Mouse (Mus musculus): ENCODE data around the gene Edil3.

GRCm38 (mm10) chr13:89335908-89336579 is 514.8 kb downstream of the Edil3 start:
- TF ChIP-seq CTCF (IDR thresholded peaks at IDR 0.05; ENCODE audit: low read depth, low read length) = no peak
- no peak for TF ChIP-seq POLR2A (IDR thresholded peaks at IDR 0.05; ENCODE audit: borderline replicate concordance, low read depth, low read length)
